Mouse (Mus musculus) liver, embryonic 12.5 days (tissue): ENCODE data around the gene Scn2a. TPM values are rescaled to one million over a fixed set of nuclear protein-coding genes. Genes with fewer than 3 reads are reported as not detected.

Experiments
- ATAC-seq: fragments of 200-750 bp; cut with Nextera tagmentation; 2 replicates; pipeline ENCODE4 v1.8.0; 2017; ENCODE audit warnings: moderate number of reproducible peaks, mild to moderate bottlenecking, moderate library complexity
- H3K27ac ChIP-seq: fragments of 300-500 bp; sonication (generic); 2 replicates; pipeline ENCODE4 v1.5.1; 2016; ENCODE audit warnings: mild to moderate bottlenecking
- H3K27me3 ChIP-seq: fragments of 300-500 bp; sonication (generic); replicated peaks from 2 replicates; pipeline ENCODE4 v1.6.1; 2016; ENCODE audit warnings: mild to moderate bottlenecking, moderate library complexity
- H3K36me3 ChIP-seq: fragments of 300-500 bp; sonication (generic); 2 replicates; pipeline ENCODE4 v1.6.1; 2016; ENCODE audit warnings: mild to moderate bottlenecking, moderate library complexity
- H3K4me1 ChIP-seq: fragments of 300-500 bp; sonication (generic); 2 replicates; pipeline ENCODE4 v1.6.1; 2016
- H3K4me2 ChIP-seq: fragments of 300-500 bp; sonication (generic); 2 replicates; pipeline ENCODE4 v1.6.1; 2016; ENCODE audit warnings: mild to moderate bottlenecking, moderate library complexity
- H3K4me3 ChIP-seq: fragments of 300-500 bp; sonication (generic); 2 replicates; pipeline ENCODE4 v1.5.1; 2016; ENCODE audit warnings: mild to moderate bottlenecking, moderate library complexity
- H3K9ac ChIP-seq: fragments of 300-500 bp; sonication (generic); 2 replicates; pipeline ENCODE4 v1.6.1; 2016; ENCODE audit warnings: mild to moderate bottlenecking, moderate library complexity
- H3K9me3 ChIP-seq: fragments of 300-500 bp; sonication (generic); replicated peaks from 2 replicates; pipeline ENCODE4 v1.6.1; 2016; ENCODE audit warnings: mild to moderate bottlenecking, moderate library complexity
- WGBS: fragments of 180-500 bp; shearing (Covaris S2); methylation state at CpG from one replicate; pipeline ENCODE4 v1.1.7; 2016; ENCODE audit not compliant: insufficient replicate concordance; 5-methylcytosine and 5-hydroxymethylcytosine counted together
- polyA plus RNA-seq: library from polyadenylated mRNA; unstranded; fragments of >200 nt; fragmentation: Nextera tagmentation; extraction: Ambion mirVana; gene quantifications from 2 replicates; pipeline ENCODE4 v1.2.1, GENCODE M21; 2016

Gene Scn2a
- 0.25 and 0.57 TPM in 2 replicates for polyA plus RNA-seq

DNA sequence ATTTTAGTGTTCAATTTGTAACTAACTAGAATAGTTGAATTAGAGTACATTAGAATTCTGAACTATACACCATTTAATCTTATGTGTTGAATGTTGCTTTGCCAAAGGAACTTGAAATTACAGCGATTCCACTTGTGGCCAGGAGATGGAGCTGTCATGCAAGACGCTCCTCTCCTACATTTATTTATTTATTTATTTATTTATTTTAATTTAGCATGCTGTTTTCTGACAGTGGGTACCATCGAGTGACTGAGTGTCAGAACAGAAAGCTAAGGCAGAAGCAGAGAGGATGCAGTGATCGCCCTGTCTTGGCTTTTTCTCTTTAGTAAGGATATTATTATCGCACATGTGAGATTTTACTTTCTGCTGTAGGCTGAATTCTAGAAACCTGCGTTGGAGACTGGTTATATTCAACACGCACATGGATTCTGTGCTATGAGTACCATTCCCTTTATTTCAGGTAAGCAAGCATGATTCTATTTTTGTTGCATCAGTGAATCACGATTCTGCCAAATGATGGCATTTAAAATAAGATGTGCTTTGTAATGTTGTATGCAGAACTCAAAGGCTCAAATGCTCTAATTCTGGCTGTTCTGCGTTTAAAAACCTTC is at the start of gene Scn2a:
Gene Scn2a (plus strand): TSS at position 216 of the 611 bp plus-strand sequence.
- ATAC-seq: no peak
- H3K4me2 ChIP-seq: no peak within 1 kb of the TSS
- no peaks in the 10 kb centered on the region for H3K4me1 ChIP-seq
- no peak within 1 kb of the TSS for H3K9ac ChIP-seq
- H3K36me3 ChIP-seq: no peaks in the 10 kb centered on the region
- no peaks in the 10 kb centered on the region for H3K27me3 ChIP-seq
- no peak within 1 kb of the TSS for H3K27ac ChIP-seq
- WGBS: 38% methylated on average over 9 of the region's 9 CpGs
- no peaks in the 10 kb centered on the region for H3K9me3 ChIP-seq
- H3K4me3 ChIP-seq: no peak within 1 kb of the TSS

GRCm38 (mm10) chr2:65587679-65588078 is 32.9 kb upstream of the Scn2a start:
- Histone ChIP-seq H3K4me3 (no peak overlapping the region), H3K36me3 (no peaks in the 10 kb centered on the region), H3K4me1 (no peaks in the 10 kb centered on the region), H3K9me3 (no peaks in the 10 kb centered on the region), H3K9ac (no peak overlapping the region), H3K27me3 (no peaks in the 10 kb centered on the region), H3K4me2 (no peak overlapping the region), H3K27ac (no peak overlapping the region)
- WGBS: 66% methylated on average over 5 of the region's 5 CpGs
- ATAC-seq: no peak

GRCm38 (mm10) chr2:65607813-65608212 is 12.8 kb upstream of the Scn2a start:
- H3K4me2 ChIP-seq: no peak overlapping the region
- no peak for ATAC-seq
- no peak overlapping the region for H3K9ac ChIP-seq
- no peaks in the 10 kb centered on the region for H3K9me3 ChIP-seq
- no peaks in the 10 kb centered on the region for H3K4me1 ChIP-seq
- no peak overlapping the region for H3K4me3 ChIP-seq
- no peak overlapping the region for H3K27ac ChIP-seq
- no peaks in the 10 kb centered on the region for H3K27me3 ChIP-seq
- H3K36me3 ChIP-seq: no peaks in the 10 kb centered on the region

DNA sequence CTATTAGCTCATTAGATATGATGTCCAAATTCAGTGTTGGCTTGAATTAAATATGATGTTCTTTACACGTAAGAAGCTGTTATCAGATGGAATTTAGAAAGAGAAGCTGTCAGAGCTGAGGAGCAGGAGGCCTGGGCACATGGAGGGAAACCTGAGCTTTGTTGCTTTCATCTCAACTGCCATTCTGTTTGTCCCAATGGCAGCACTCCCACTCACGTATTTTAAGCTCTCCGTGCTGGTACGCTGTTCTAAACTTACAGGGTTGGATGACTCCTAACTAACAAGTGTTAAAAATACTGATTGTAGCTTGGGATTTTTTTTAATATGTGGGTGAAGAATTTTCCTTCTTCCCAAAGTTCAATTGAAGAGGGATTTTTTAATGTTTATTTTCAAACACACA is 8.7 kb upstream of the Scn2a start:
- no peaks in the 10 kb centered on the region for H3K36me3 ChIP-seq
- H3K4me1 ChIP-seq: no peaks in the 10 kb centered on the region
- no peak overlapping the region for H3K4me2 ChIP-seq
- H3K4me3 ChIP-seq: no peak overlapping the region
- no peak for ATAC-seq
- WGBS: 69% methylated on average over 4 of the region's 4 CpGs
- H3K9ac ChIP-seq: no peak overlapping the region
- no peaks in the 10 kb centered on the region for H3K27me3 ChIP-seq
- no peak overlapping the region for H3K27ac ChIP-seq
- H3K9me3 ChIP-seq: no peaks in the 10 kb centered on the region

DNA sequence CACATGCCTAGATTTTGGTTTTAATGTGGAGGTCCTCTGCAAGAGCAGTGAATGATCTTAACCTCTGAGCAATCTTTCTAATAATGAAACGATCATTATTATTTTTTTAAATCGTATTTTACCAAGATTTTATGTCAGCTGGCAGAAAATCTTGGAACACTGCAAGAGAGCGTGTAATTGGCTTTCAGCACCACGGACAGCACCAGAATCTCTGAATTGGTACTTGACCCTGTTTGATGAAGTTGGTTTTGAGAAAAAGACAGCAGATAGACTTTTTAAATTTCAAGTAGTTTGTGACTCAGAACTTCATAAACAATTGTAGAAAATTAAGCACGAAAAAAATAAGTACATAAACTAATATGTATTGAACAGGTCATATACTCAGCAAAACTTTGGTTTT is 790 bp upstream of the Scn2a start:
- no peaks in the 10 kb centered on the region for H3K27me3 ChIP-seq
- no peak for ATAC-seq
- no peak overlapping the region for H3K4me2 ChIP-seq
- H3K4me1 ChIP-seq: no peaks in the 10 kb centered on the region
- H3K9me3 ChIP-seq: no peaks in the 10 kb centered on the region
- H3K27ac ChIP-seq: no peak overlapping the region
- WGBS: 15% methylated on average over 5 of the region's 5 CpGs
- H3K36me3 ChIP-seq: no peaks in the 10 kb centered on the region
- H3K4me3 ChIP-seq: no peak overlapping the region
- no peak overlapping the region for H3K9ac ChIP-seq

DNA sequence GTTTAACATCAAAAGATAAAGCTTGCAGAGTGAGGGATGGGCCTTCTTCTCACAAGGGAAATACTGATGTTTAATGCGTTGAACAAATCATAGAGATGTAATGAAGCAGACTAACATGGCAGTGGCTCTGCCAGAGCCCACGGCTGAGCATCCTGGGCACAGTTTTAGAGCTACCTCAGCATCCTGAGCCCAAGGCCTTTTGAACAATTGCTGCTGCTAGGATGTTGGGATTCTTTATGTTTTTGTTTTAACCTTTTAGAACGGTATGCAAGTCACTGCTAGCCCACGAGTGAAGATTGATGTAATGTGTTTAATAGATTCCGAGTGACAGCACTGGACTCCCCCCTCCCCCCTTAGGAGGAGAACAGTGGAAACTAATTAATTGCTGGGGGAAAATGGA is 683 bp downstream of the Scn2a start:
- no peak overlapping the region for H3K4me3 ChIP-seq
- no peak overlapping the region for H3K4me2 ChIP-seq
- no peaks in the 10 kb centered on the region for H3K9me3 ChIP-seq
- ATAC-seq: no peak
- H3K4me1 ChIP-seq: no peaks in the 10 kb centered on the region
- no peak overlapping the region for H3K27ac ChIP-seq
- no peaks in the 10 kb centered on the region for H3K27me3 ChIP-seq
- WGBS: 61% methylated on average over 5 of the region's 5 CpGs
- H3K36me3 ChIP-seq: no peaks in the 10 kb centered on the region
- H3K9ac ChIP-seq: no peak overlapping the region

DNA sequence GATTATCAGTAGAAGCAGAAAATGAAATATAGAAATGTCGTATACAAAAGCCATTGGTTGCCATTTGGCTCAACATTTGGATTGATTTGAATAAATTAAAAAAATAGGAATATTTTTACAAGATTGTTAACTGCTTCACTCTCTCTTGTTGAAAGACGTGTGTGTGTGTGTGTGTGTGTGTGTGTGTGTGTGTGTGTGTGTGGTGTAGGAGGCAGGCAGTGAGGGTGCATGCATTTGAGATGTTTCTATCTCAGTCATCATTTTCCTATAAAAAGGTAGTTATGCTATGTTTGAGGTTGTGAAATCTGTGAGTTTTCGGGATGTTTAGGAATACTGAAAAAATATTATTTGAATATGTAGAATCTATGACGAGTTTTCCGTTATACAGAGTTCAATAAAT is 1.3 kb downstream of the Scn2a start:
- Histone ChIP-seq H3K27me3 (no peaks in the 10 kb centered on the region), H3K9ac (no peak overlapping the region), H3K9me3 (no peaks in the 10 kb centered on the region), H3K36me3 (no peaks in the 10 kb centered on the region), H3K4me1 (no peaks in the 10 kb centered on the region), H3K27ac (no peak overlapping the region), H3K4me3 (no peak overlapping the region), H3K4me2 (no peak overlapping the region)
- no peak for ATAC-seq
- 71% methylated on average over 5 of the region's 5 CpGs for WGBS

- H3K4me1 ChIP-seq: no peaks in the 10 kb centered on the region
- no peak overlapping the region for H3K9ac ChIP-seq
- H3K36me3 ChIP-seq: no peaks in the 10 kb centered on the region
- 49% methylated on average over 7 of the region's 7 CpGs for WGBS
- no peak overlapping the region for H3K4me3 ChIP-seq
- H3K9me3 ChIP-seq: no peaks in the 10 kb centered on the region
- no peaks in the 10 kb centered on the region for H3K27me3 ChIP-seq
- H3K27ac ChIP-seq: no peak overlapping the region
- ATAC-seq: no peak
- no peak overlapping the region for H3K4me2 ChIP-seq
Measured at GRCm38 (mm10) chr2:65652636-65653035, 32.1 kb downstream of the Scn2a start.

DNA sequence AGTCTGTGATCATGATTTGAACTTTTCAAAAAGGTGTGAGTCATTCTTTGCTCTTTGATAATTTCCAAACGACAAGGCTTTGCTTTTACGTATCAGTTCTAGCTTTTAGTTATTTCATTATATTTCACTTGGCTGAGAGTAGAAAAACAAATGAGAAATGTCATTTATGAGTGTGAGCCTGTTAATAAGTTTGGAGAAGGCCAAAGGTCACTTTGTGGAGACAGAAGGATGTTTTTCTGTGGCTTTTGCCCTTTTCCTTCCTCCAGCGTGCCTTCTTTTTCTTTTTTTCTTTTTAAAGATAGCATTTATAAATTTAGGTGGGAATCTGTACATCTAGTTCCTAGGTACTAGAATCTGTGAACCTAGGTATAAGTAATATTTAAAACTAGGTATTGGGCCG is 36.5 kb downstream of the Scn2a start:
- H3K27ac ChIP-seq: no peak overlapping the region
- no peak overlapping the region for H3K4me3 ChIP-seq
- H3K4me2 ChIP-seq: no peak overlapping the region
- H3K4me1 ChIP-seq: no peaks in the 10 kb centered on the region
- no peak for ATAC-seq
- WGBS: 60% methylated on average over 4 of the region's 4 CpGs
- no peaks in the 10 kb centered on the region for H3K27me3 ChIP-seq
- H3K9me3 ChIP-seq: no peaks in the 10 kb centered on the region
- H3K36me3 ChIP-seq: no peaks in the 10 kb centered on the region
- no peak overlapping the region for H3K9ac ChIP-seq

DNA sequence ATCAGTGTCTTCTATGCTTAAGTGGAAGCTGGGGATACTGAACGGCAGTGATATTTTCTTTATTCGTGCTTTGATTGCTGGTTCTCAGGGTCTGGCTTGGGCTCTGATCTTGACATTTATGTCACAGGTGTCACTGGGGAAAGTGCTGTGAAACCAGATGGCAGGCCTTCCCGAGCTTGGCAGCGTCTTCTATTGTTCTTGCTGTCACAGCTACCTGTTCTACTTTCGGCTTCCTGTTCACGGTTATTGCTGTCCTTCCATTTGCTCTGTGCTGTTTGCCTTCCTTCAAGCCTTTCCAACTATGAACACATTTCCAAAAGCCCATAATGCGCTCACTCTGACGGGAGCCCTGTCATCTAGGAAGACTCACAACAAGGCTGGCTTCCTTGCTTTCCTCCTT is 37.9 kb downstream of the Scn2a start:
- Histone ChIP-seq H3K4me3 (no peak overlapping the region), H3K9me3 (no peaks in the 10 kb centered on the region), H3K36me3 (no peaks in the 10 kb centered on the region), H3K27me3 (no peaks in the 10 kb centered on the region), H3K9ac (no peak overlapping the region), H3K4me2 (no peak overlapping the region), H3K4me1 (no peaks in the 10 kb centered on the region), H3K27ac (no peak overlapping the region)
- WGBS: 68% methylated on average over 8 of the region's 8 CpGs
- no peak for ATAC-seq

GRCm38 (mm10) chr2:65663892-65664291 is 43.3 kb downstream of the Scn2a start:
- H3K4me2 ChIP-seq: no peak overlapping the region
- no peak overlapping the region for H3K9ac ChIP-seq
- no peak overlapping the region for H3K27ac ChIP-seq
- H3K9me3 ChIP-seq: no peaks in the 10 kb centered on the region
- H3K4me1 ChIP-seq: no peaks in the 10 kb centered on the region
- H3K4me3 ChIP-seq: no peak overlapping the region
- H3K36me3 ChIP-seq: no peaks in the 10 kb centered on the region
- H3K27me3 ChIP-seq: no peaks in the 10 kb centered on the region
- ATAC-seq: no peak

DNA sequence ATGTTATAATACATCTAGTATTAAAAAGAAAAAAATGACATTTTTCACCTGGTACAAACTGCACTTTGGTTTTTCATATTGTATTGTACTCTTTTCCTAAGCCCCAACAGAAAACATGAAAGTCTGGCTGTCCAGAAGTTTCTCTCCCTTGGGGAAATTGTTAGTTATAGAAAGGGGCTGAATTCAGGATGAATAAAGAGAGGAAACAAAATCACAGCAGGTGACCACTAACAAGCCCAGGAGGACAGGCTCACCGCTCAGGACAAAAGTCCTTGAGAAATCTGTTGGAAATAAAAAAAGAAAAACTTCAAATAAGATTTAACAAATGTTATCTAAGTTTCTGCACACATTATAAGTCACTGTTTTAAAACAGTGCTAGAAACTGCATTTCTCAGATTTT is 43.9 kb downstream of the Scn2a start:
- Histone ChIP-seq H3K27me3 (no peaks in the 10 kb centered on the region; the same call in 1 of the 2 replicates), H3K36me3 (no peaks in the 10 kb centered on the region), H3K4me1 (no peaks in the 10 kb centered on the region), H3K27ac (no peak overlapping the region), H3K9me3 (no peaks in the 10 kb centered on the region), H3K9ac (no peak overlapping the region), H3K4me2 (no peak overlapping the region), H3K4me3 (no peak overlapping the region)
- ATAC-seq: no peak
- 57% methylated on average over 1 of the region's 1 CpGs for WGBS

DNA sequence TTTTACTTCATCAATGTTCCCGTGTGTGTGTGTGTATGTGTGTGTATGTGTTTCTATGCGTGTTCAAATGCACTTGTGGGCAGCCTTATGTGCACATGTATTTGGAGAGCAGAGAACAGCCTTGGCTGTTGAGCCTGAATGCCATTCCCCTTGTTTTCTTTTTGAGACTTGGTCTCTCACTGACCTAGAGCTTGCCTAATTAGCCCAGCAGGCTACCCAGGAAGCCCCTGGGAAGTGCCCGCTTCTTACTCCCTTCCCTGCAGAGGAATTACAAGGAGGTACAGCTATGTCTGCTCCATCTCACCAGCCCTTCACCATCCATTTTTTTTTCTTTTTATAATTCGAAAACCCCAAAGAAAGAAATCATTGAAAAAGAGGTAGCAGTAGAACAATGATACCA is 44.6 kb downstream of the Scn2a start:
- no peak overlapping the region for H3K9ac ChIP-seq
- 41% methylated on average over 4 of the region's 4 CpGs for WGBS
- H3K4me3 ChIP-seq: no peak overlapping the region
- no peaks in the 10 kb centered on the region; the same call in 1 of the 2 replicates for H3K27me3 ChIP-seq
- no peaks in the 10 kb centered on the region for H3K36me3 ChIP-seq
- H3K4me2 ChIP-seq: no peak overlapping the region
- no peaks in the 10 kb centered on the region for H3K4me1 ChIP-seq
- no peaks in the 10 kb centered on the region for H3K9me3 ChIP-seq
- no peak overlapping the region for H3K27ac ChIP-seq
- no peak for ATAC-seq
